Mouse (Mus musculus) C2C12 (cell line): ENCODE measurements around the gene Pdcd2l. TPM values are rescaled to one million over a fixed set of nuclear protein-coding genes. Genes with fewer than 3 reads are reported as not detected.
A peak's percentile ranks its signal among the peaks of the same experiment; 100 is the strongest.

ENCODE experiments used
- H3K27me3 ChIP-seq: one replicate; pipeline ENCODE4 v1.6.1; 2011; ENCODE audit not compliant: control insufficient read depth, insufficient read depth, insufficient read length
- H3K36me3 ChIP-seq: one replicate; pipeline ENCODE4 v1.6.1; 2011; ENCODE audit not compliant: control insufficient read depth, insufficient read depth
- H3K4me3 ChIP-seq: one replicate; pipeline ENCODE4 v1.5.1; 2011; ENCODE audit warnings: mild to moderate bottlenecking, control low read depth; ENCODE audit not compliant: poor library complexity, insufficient read depth, severe bottlenecking
- H3K79me2 ChIP-seq: one replicate; pipeline ENCODE4 v1.6.1; 2011; ENCODE audit not compliant: control insufficient read depth, insufficient read depth
- H3K79me3 ChIP-seq: one replicate; pipeline ENCODE4 v1.6.1; 2011; ENCODE audit warnings: low read depth, control low read depth
- H3ac ChIP-seq: one replicate; pipeline ENCODE3; 2011; ENCODE audit warnings: low read depth; ENCODE audit not compliant: control insufficient read depth, insufficient read length
- CEBPB ChIP-seq: IDR thresholded peaks from one replicate; pipeline ENCODE4 v1.6.1; 2011; ENCODE audit warnings: low read depth, mild to moderate bottlenecking, control low read depth, moderate library complexity
- CTCF ChIP-seq: IDR thresholded peaks from one replicate; pipeline ENCODE4 v1.5.1; 2011; ENCODE audit not compliant: control insufficient read depth, insufficient read depth, insufficient read length
- FOSL1 ChIP-seq: IDR thresholded peaks from one replicate; pipeline ENCODE4 v1.8.0; 2011; ENCODE audit warnings: mild to moderate bottlenecking, low read length; ENCODE audit not compliant: poor library complexity, insufficient read depth, severe bottlenecking
- MAX ChIP-seq: IDR thresholded peaks from one replicate; pipeline ENCODE4 v1.6.1; 2011; ENCODE audit warnings: mild to moderate bottlenecking, control low read depth
- MYOD1 ChIP-seq: IDR thresholded peaks from one replicate; pipeline ENCODE4 v1.6.1; 2011; ENCODE audit warnings: low read depth; ENCODE audit not compliant: control insufficient read depth, insufficient read length
- MYOG ChIP-seq: IDR thresholded peaks from one replicate; pipeline ENCODE4 v1.6.1; 2011; ENCODE audit not compliant: control insufficient read depth, insufficient read length; ENCODE audit errors: extremely low read depth
- USF1 ChIP-seq: IDR thresholded peaks from one replicate; pipeline ENCODE4 v1.6.1; 2011; ENCODE audit warnings: low read depth, mild to moderate bottlenecking, control low read depth, moderate library complexity
- long read RNA-seq, 2 experiments: library from polyadenylated mRNA; unstranded; transcript quantifications; one replicate each; pipeline ENCODE4 v2.0.0; 2019 to 2020
- polyA plus RNA-seq: library from polyadenylated mRNA; unstranded; fragments of >200 nt; fragmentation: generic; extraction: Trizol; gene quantifications from one replicate; pipeline ENCODE4 v1.2.1, GENCODE M21; 2012; ENCODE audit warnings: missing spikeins

Pdcd2l gene
- polyA plus RNA-seq: 41.7 TPM
- long read RNA-seq, experiment 1, transcript Pdcd2l-201 (7 exons, 1,295 nt): major isoform, 35 of 40 reads
- long read RNA-seq, experiment 1, partial matches to known transcripts: 3 of 40 reads
- long read RNA-seq, experiment 1, other reads (novel, unspliced or antisense): 0 of 40 reads
- long read RNA-seq, experiment 2, transcript Pdcd2l-201 (7 exons, 1,295 nt): major isoform, 18 of 24 reads
- long read RNA-seq, experiment 2, partial matches to known transcripts: 1 of 24 reads
- long read RNA-seq, experiment 2, other reads (novel, unspliced or antisense): 2 of 24 reads

DNA sequence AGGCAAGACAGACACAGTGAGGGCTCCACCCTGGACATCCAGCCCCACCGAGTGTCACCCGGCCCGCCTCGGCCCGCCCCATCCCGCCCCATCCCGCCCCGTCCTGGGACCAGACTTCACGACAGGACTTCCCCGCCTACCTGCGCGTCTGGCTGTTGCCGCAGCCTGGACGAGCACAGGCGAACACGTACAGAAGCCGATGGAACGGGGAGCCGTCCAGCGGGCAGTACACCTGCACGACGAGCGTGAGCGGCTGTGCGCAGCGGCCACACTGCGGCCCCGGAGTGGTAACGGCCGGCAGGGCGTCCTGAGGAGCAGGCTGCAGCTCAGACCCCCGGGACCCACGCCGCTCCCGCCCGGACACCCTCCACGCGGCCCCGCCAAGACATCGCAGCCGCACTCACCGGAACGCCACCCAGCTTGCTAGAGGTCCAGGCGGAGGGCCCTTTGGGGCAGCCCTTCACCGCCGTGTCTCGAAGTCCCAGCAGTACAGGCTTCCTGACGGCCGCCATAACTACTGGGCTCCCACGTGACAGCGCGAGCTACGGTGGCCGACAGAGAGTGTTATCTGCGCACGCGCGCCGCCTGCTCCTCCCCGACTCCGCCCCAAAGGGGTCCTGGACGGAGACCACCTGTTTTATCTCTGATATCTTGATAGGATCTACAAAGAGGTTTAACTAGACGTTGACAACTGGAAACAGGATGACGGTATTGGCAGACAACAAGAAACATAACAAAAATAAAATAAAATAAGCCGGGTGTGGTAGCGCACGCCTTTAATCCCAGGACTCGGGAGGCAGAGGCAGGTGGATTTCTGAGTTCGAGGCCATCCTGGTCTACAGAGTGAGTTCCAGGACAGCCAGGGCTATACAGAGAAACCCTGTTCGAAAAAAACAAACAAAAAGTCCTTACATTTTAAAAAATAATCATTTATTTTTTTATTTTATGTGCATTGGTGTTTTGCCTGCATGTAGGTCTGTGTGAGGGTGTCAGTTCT is at the start of gene Pdcd2l:
Gene Pdcd2l (minus strand): TSS at position 530 of the 997 bp plus-strand sequence.
- Histone ChIP-seq H3K27me3 (no peaks in the 10 kb centered on the region), H3K79me3 (peaks cover 5% of the 10 kb centered on the region), H3K4me3 (peak within 1 kb of the TSS; percentile 80)

DNA sequence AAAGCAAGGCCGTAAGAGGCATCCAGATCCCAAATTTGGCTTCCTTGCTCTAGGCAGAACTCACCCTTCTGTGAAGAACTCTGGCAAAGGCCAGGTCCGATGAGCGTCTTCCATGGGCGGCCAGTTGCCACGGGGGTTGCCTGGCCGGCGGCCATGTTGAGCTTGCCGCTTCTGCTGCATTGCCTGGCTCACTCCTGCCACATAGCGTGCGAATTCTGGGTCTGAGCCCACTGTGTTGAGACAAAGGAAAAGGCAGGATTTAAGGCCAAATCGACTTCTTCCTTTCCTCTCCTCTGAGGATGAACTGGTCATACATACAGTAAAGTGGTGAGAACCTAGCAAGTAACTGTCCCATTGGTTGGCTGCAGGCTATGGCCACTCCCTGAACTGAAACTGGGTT is 45.7 kb upstream of the Pdcd2l start:
- TF ChIP-seq MYOG (no peak), CEBPB (no peak), MYOD1 (no peak), CTCF (no peak)
- Histone ChIP-seq H3K36me3 (peaks cover 67% of the 10 kb centered on the region), H3K4me3 (no peak overlapping the region), H3K79me3 (no peaks in the 10 kb centered on the region), H3K27me3 (no peaks in the 10 kb centered on the region), H3ac (no peak overlapping the region), H3K79me2 (no peaks in the 10 kb centered on the region)

More for the DNA sequence above, at the start of gene Pdcd2l:
- Histone ChIP-seq H3ac (peak within 1 kb of the TSS; percentile 84), H3K36me3 (peaks cover 17% of the 10 kb centered on the region), H3K79me2 (peaks cover 24% of the 10 kb centered on the region)
- TF ChIP-seq MAX (peak; percentile 66), MYOD1 (no peak), USF1 (peak; percentile 94)

DNA sequence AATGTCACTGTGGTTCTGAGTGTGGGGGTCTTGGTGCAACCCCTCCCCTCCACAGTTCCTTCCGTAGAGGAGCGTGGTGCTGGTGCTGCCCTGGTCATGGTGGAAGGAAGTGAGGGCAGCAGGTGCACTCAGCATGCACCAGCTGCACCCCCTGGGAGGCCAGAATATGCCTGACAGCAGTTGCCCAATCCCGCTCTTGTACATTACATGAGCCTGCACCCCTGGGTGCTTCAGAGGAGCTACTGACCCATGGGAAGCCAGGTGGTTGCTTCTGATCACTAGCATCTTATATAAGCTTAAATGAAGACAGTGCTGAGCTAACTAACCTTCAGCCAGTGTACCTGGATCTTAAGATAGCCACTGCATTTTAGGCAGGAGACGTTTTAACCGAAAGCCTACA is 41.6 kb upstream of the Pdcd2l start:
- H3K27me3 ChIP-seq: no peaks in the 10 kb centered on the region
- peaks cover 48% of the 10 kb centered on the region for H3K36me3 ChIP-seq
- H3K79me2 ChIP-seq: no peaks in the 10 kb centered on the region
- TF ChIP-seq MYOD1: no peak
- TF ChIP-seq MYOG: no peak
- no peak for TF ChIP-seq CEBPB
- no peak for TF ChIP-seq USF1
- TF ChIP-seq CTCF: no peak
- TF ChIP-seq FOSL1: no peak
- no peaks in the 10 kb centered on the region for H3K79me3 ChIP-seq
- no peak overlapping the region for H3K4me3 ChIP-seq
- H3ac ChIP-seq: no peak overlapping the region

DNA sequence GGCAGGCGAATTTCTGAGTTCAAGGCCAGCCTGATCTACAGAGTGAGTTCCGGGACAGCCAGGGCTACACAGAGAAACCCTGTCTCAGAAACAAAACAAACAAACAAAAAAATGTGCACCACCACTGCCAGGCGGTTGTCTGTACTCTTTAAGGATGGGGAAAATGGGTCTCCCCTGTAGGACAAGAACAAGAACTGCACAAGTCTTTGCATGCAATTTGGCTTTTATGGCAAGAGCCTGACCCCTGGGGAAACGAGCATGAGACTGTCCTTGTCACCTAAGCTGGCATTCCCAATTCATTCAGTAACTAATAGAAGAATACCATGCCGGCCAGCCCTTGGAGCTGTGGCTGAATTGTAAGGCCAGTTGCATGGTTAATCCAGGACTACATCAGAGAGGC is 39.1 kb upstream of the Pdcd2l start:
- no peaks in the 10 kb centered on the region for H3K79me2 ChIP-seq
- no peak overlapping the region for H3K4me3 ChIP-seq
- TF ChIP-seq USF1: no peak
- no peak for TF ChIP-seq CEBPB
- no peak for TF ChIP-seq FOSL1
- no peak for TF ChIP-seq MAX
- no peak for TF ChIP-seq CTCF
- TF ChIP-seq MYOD1: no peak
- no peak for TF ChIP-seq MYOG
- H3ac ChIP-seq: no peak overlapping the region
- no peaks in the 10 kb centered on the region for H3K79me3 ChIP-seq
- peaks cover 34% of the 10 kb centered on the region for H3K36me3 ChIP-seq
- H3K27me3 ChIP-seq: no peaks in the 10 kb centered on the region

DNA sequence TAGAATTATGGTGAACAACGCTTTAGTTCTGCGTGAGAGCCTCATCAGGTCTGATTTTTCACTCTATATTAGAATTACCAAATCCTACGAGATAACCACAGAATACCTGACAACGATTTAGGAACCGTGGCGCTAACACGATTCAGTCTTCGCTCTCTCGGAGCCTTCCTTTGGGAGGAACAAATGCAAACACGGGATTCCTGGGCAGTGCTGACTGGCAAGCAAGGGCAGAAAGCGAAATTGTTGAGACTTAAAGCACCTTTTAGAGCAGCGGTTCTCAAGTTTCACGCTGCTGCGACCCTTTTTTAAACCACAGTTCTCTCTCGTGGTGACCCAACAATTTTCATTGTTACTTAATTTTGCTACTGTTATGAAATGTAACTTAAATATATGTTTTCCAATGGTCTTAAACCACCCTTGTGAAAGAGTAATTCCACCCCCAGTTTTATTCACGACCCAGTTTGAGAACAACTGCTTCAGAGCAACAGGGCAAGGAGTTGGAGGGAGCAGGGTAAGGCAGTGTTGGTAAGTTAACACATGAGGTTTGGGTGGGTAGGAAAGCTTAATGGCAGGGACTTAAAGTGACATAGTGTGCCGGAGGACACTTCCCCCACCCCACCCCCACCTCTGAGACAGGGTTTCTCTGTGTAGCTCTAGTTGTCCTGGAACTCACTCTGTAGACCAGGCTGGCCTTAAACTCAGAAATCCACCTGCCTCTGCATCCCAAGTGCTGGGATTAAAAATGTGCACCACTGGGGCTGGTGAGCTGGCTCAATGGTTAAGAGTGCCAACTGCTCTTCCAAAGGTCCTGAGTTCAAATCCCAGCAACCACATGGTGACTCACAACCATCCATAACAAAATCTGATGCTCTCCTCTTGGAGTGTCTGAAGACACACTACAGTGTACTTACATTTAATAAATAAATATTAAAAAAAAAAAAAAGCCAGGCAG is 38.4 kb upstream of the Pdcd2l start:
- Histone ChIP-seq H3K4me3 (peak overlapping the region; percentile 30), H3K79me3 (no peaks in the 10 kb centered on the region), H3K27me3 (no peaks in the 10 kb centered on the region), H3K79me2 (peaks cover 2% of the 10 kb centered on the region), H3ac (no peak overlapping the region), H3K36me3 (peaks cover 31% of the 10 kb centered on the region)
- TF ChIP-seq MYOD1 (no peak), FOSL1 (no peak), CTCF (no peak), MAX (no peak)
